Mouse (Mus musculus): Measurements from ENCODE around the gene Ccdc84. TPM values are rescaled to one million over a fixed set of nuclear protein-coding genes. Genes with fewer than 3 reads are reported as not detected.
A peak's percentile ranks its signal among the peaks of the same experiment; 100 is the strongest.
"Not testable (repeated sequence)": the region's sequence is repeated elsewhere in the genome, so short reads cannot be mapped to it uniquely, and the experiment has no call there.

Gene Ccdc84
- polyA plus RNA-seq, 1 experiment from 2014 or later, result 23.3 TPM

- Histone ChIP-seq H3K4me3 (ENCODE audit: low read length) (no peak overlapping the region), H3K27me3 (replicated peaks; ENCODE audit: control insufficient read depth, insufficient read depth, low read length) (no peaks in the 10 kb centered on the region), H3K9ac (ENCODE audit: low read depth, low read length) (no peak overlapping the region), H3K36me3 (ENCODE audit: control insufficient read depth, insufficient read depth, low read length) (no peaks in the 10 kb centered on the region), H3K4me2 (ENCODE audit: low read depth, low read length) (no peak overlapping the region), H3K27ac (ENCODE audit: low read length) (no peak overlapping the region), H3K4me1 (ENCODE audit: control insufficient read depth, insufficient read depth, low read length) (no peaks in the 10 kb centered on the region), H3K9me3 (ENCODE audit: control insufficient read depth, low read length) (no peaks in the 10 kb centered on the region)
- ATAC-seq, result no peak
- 74% methylated on average over 6 of the region's 6 CpGs for whole genome bisulfite sequencing
Measured at GRCm38 (mm10) chr9:44435747-44436146, 17.4 kb upstream of the Ccdc84 start.

- WGBS, result 39% methylated on average over 5 of the region's 5 CpGs
- Histone ChIP-seq H3K27ac (ENCODE audit: low read length) (no peak overlapping the region), H3K9me3 (ENCODE audit: control insufficient read depth, low read length) (no peaks in the 10 kb centered on the region), H3K36me3 (ENCODE audit: control insufficient read depth, insufficient read depth, low read length) (no peaks in the 10 kb centered on the region), H3K4me1 (ENCODE audit: control insufficient read depth, insufficient read depth, low read length) (no peaks in the 10 kb centered on the region), H3K9ac (ENCODE audit: low read depth, low read length) (no peak overlapping the region), H3K4me3 (ENCODE audit: low read length) (no peak overlapping the region), H3K4me2 (ENCODE audit: low read depth, low read length) (no peak overlapping the region), H3K27me3 (replicated peaks; ENCODE audit: control insufficient read depth, insufficient read depth, low read length) (no peaks in the 10 kb centered on the region)
- no peak for ATAC-seq
Measured at GRCm38 (mm10) chr9:44432577-44433185, 14.3 kb upstream of the Ccdc84 start.

GRCm38 (mm10) chr9:44423576-44423975 lies 5.2 kb upstream of the Ccdc84 start:
- WGBS, result 78% methylated on average over 4 of the region's 4 CpGs
- H3K4me1 ChIP-seq (ENCODE audit: control insufficient read depth, insufficient read depth, low read length), result 0 out of 2 replicates have a peak, but pooled peaks cover under 1% of the 10 kb centered on the region
- H3K4me3 ChIP-seq (ENCODE audit: low read length), result no peak overlapping the region
- H3K36me3 ChIP-seq (ENCODE audit: control insufficient read depth, insufficient read depth, low read length), result no peaks in the 10 kb centered on the region
- H3K4me2 ChIP-seq (ENCODE audit: low read depth, low read length), result no peak overlapping the region
- H3K9ac ChIP-seq (ENCODE audit: low read depth, low read length), result no peak overlapping the region
- ATAC-seq, result no peak
- no peaks in the 10 kb centered on the region for H3K9me3 ChIP-seq (ENCODE audit: control insufficient read depth, low read length)
- no peak overlapping the region for H3K27ac ChIP-seq (ENCODE audit: low read length)
- H3K27me3 ChIP-seq (replicated peaks; ENCODE audit: control insufficient read depth, insufficient read depth, low read length), result no peaks in the 10 kb centered on the region

DNA sequence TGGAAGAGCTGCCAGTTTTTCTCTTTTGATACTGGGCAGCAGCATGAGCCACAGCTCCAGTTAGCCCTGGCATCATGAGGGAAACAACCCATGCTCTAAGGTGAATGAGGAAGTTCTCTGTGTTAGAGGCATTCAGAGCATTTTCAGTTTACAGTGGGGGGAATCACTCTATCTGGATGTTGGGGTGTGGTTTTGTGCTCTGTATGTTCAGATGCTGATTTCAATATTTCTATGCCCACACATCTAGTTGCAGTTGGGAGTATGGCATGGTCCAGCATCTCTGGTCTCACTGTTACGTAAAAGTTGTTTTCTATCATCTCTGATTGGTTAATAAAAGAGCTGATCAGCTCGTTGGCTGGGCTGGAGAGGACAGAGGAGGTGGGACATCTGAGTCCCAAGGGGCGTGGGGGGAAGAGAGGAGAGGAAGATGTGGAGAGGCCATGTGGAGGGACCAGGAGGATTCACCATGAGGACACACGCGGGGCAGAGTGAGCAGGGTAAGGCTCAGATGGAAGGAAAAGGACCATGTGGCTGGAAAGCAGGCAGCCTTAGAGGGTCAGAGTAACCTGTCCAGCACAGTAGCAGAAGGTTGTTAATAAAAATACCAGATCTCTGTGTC lies 2.0 kb upstream of the Ccdc84 start:
- 68% methylated on average over 5 of the region's 5 CpGs for WGBS
- no peaks in the 10 kb centered on the region for H3K27me3 ChIP-seq (replicated peaks; ENCODE audit: control insufficient read depth, insufficient read depth, low read length)
- no peak overlapping the region for H3K4me3 ChIP-seq (ENCODE audit: low read length)
- H3K9ac ChIP-seq (ENCODE audit: low read depth, low read length), result no peak overlapping the region
- H3K9me3 ChIP-seq (ENCODE audit: control insufficient read depth, low read length), result no peaks in the 10 kb centered on the region
- ATAC-seq, result no peak
- no peak overlapping the region for H3K27ac ChIP-seq (ENCODE audit: low read length)
- H3K4me1 ChIP-seq (ENCODE audit: control insufficient read depth, insufficient read depth, low read length), result peaks cover 10% of the 10 kb centered on the region
- H3K36me3 ChIP-seq (ENCODE audit: control insufficient read depth, insufficient read depth, low read length), result no peaks in the 10 kb centered on the region
- H3K4me2 ChIP-seq (ENCODE audit: low read depth, low read length), result no peak overlapping the region

DNA sequence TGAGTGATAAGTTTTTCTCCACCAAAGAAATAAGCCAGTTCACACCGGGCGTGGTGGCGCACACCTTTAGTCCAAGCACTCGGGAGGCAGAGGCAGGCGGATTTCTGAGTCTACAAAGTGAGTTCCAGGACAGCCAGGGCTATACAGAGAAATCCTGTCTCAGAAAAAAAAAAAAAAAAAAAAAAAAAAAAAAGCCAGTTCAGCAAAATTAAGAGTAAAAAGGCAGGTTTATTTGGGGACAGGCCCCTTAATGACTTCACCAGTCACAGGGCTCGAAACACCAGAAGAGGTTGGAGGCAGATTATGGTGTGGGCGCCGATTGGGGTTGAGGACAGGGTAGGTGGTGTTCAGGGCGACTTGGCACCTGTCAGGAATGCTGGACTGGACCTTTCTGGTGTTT lies 1.4 kb upstream of the Ccdc84 start:
- H3K27me3 ChIP-seq (replicated peaks; ENCODE audit: control insufficient read depth, insufficient read depth, low read length); ATAC-seq; H3K36me3 ChIP-seq (ENCODE audit: control insufficient read depth, insufficient read depth, low read length); H3K27ac ChIP-seq (ENCODE audit: low read length); H3K4me3 ChIP-seq (ENCODE audit: low read length); H3K9me3 ChIP-seq (ENCODE audit: control insufficient read depth, low read length); H3K4me2 ChIP-seq (ENCODE audit: low read depth, low read length); H3K9ac ChIP-seq (ENCODE audit: low read depth, low read length): not testable (repeated sequence)
- H3K4me1 ChIP-seq (ENCODE audit: control insufficient read depth, insufficient read depth, low read length), result peaks cover 10% of the 10 kb centered on the region
- WGBS, result 94% methylated on average over 9 of the region's 9 CpGs

DNA sequence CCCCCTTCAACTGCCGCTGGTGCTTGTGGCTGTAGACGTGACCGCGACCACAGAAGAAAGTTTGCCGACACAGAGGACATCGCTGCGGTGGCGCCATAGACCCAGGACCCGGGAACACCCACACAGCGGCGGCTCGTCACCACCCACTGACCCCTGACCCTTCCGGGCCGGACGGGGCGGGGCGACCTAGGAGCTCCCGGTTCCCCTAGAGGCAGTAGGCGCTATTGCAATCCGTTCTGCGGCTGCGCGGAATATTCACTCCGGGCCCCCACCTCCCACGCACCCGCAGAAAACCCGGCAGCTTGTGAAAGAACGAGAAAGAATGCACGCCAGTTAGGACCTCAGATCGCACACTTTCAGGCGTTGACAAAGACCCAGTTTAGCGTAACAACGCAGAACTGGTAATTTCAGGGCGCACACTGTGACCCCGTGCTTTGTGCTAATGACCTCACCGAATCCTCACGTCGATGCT lies 441 bp downstream of the Ccdc84 start:
- Histone ChIP-seq H3K36me3 (ENCODE audit: control insufficient read depth, insufficient read depth, low read length) (peaks cover 5% of the 10 kb centered on the region), H3K27ac (ENCODE audit: low read length) (peak overlapping the region; percentile 77), H3K27me3 (replicated peaks; ENCODE audit: control insufficient read depth, insufficient read depth, low read length) (no peaks in the 10 kb centered on the region), H3K4me3 (ENCODE audit: low read length) (peak overlapping the region; percentile 89), H3K9ac (ENCODE audit: low read depth, low read length) (peak overlapping the region; percentile 91), H3K4me1 (ENCODE audit: control insufficient read depth, insufficient read depth, low read length) (peaks cover 10% of the 10 kb centered on the region), H3K9me3 (ENCODE audit: control insufficient read depth, low read length) (no peaks in the 10 kb centered on the region), H3K4me2 (ENCODE audit: low read depth, low read length) (peak overlapping the region; percentile 78)
- ATAC-seq, result peak; percentile 97
- under 1% methylated on average over 38 of the region's 38 CpGs for WGBS

DNA sequence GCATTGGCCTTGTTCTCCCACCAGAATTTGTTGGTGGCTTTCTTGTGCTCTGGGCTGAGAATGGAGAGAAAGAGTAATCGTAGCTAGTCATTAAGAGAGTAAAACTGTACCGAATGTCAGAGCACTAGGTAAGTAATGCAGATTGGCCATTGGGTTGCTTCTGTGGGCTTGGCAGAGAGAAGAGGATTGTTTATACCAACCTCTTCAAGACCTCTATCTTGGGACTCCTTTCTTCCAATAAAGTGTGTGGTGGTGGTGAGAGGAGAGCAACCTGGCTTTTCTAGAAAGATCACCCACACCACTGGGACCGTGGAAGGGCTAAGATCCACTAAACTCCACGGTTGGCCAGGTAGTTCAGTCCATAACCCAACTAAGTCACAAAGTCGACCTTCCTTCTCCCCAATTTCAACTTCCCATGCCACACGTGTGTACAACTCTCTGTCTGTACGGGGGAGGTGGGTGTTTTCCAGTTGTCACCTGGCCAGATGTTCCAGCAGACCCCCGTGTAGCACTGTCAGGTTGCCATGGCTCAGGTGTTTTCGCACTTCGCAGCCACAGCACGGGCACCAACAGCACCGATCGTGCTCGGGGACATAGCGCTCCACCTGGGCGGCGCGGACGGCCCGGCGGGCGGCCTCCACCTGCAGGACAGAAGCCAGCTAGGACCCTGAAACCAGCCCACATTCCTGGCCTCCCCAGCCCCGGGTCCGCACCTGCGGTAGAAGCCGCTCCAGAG lies 1.0 kb downstream of the Ccdc84 start:
- WGBS, result 6% methylated on average over 26 of the region's 26 CpGs
- H3K4me2 ChIP-seq (ENCODE audit: low read depth, low read length), result peak overlapping the region; percentile 78
- H3K9me3 ChIP-seq (ENCODE audit: control insufficient read depth, low read length), result no peaks in the 10 kb centered on the region
- H3K27me3 ChIP-seq (replicated peaks; ENCODE audit: control insufficient read depth, insufficient read depth, low read length), result no peaks in the 10 kb centered on the region
- ATAC-seq, result peak; percentile 81
- H3K27ac ChIP-seq (ENCODE audit: low read length), result peak overlapping the region; percentile 77
- H3K36me3 ChIP-seq (ENCODE audit: control insufficient read depth, insufficient read depth, low read length), result peaks cover 11% of the 10 kb centered on the region
- H3K4me1 ChIP-seq (ENCODE audit: control insufficient read depth, insufficient read depth, low read length), result peaks cover 10% of the 10 kb centered on the region
- peak overlapping the region; percentile 91 for H3K9ac ChIP-seq (ENCODE audit: low read depth, low read length)
- H3K4me3 ChIP-seq (ENCODE audit: low read length), result peak overlapping the region; percentile 89

- H3K36me3 ChIP-seq (ENCODE audit: control insufficient read depth, insufficient read depth, low read length), result peaks cover 21% of the 10 kb centered on the region
Measured at GRCm38 (mm10) chr9:44412781-44413180, 5.6 kb downstream of the Ccdc84 start.

DNA sequence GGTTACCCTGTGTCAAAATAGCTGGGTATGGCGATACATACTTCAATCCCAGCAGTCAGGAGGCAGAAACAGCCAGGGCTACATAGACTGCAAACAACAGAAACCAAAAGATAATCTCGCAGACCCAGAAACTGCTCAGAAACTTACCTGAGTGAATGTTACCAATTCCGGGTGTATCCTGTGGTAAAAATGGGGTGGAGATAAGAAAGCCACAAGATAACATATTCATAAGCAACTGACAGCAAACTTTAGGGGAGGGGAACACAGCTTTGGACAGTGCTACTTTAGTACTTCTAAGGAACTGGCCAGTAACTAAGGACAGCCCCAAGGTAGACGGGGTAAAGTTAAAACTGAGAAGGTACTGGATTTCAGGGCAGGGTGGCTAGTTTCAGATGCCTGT lies 6.1 kb downstream of the Ccdc84 start:
- no peak for ATAC-seq
- H3K27me3 ChIP-seq (replicated peaks; ENCODE audit: control insufficient read depth, insufficient read depth, low read length), result no peaks in the 10 kb centered on the region
- no peak overlapping the region for H3K4me3 ChIP-seq (ENCODE audit: low read length)
- H3K36me3 ChIP-seq (ENCODE audit: control insufficient read depth, insufficient read depth, low read length), result peaks cover 21% of the 10 kb centered on the region
- no peaks in the 10 kb centered on the region for H3K9me3 ChIP-seq (ENCODE audit: control insufficient read depth, low read length)
- no peak overlapping the region for H3K4me2 ChIP-seq (ENCODE audit: low read depth, low read length)
- H3K4me1 ChIP-seq (ENCODE audit: control insufficient read depth, insufficient read depth, low read length), result peaks cover 10% of the 10 kb centered on the region
- no peak overlapping the region for H3K27ac ChIP-seq (ENCODE audit: low read length)
- WGBS, result 73% methylated on average over 4 of the region's 4 CpGs
- H3K9ac ChIP-seq (ENCODE audit: low read depth, low read length), result no peak overlapping the region

More at GRCm38 (mm10) chr9:44412781-44413180, 5.6 kb downstream of the Ccdc84 start:
- Histone ChIP-seq H3K9me3 (ENCODE audit: control insufficient read depth, low read length) (no peaks in the 10 kb centered on the region), H3K4me3 (ENCODE audit: low read length) (no peak overlapping the region), H3K27ac (ENCODE audit: low read length) (no peak overlapping the region), H3K4me2 (ENCODE audit: low read depth, low read length) (no peak overlapping the region), H3K4me1 (ENCODE audit: control insufficient read depth, insufficient read depth, low read length) (peaks cover 11% of the 10 kb centered on the region), H3K27me3 (replicated peaks; ENCODE audit: control insufficient read depth, insufficient read depth, low read length) (no peaks in the 10 kb centered on the region), H3K9ac (ENCODE audit: low read depth, low read length) (no peak overlapping the region)
- no peak for ATAC-seq
- WGBS, result 80% methylated on average over 2 of the region's 2 CpGs

Measured in intestine, embryonic 16.5 days (tissue).